Mouse (Mus musculus) lung, adult 2 months (tissue): ENCODE data around the gene Plekhh3.

Experiments used
- CTCF ChIP-seq: fragments of 200-500 bp; IDR thresholded peaks from 2 replicates; pipeline ENCODE4 v1.5.1; 2011; ENCODE audit warnings: mild to moderate bottlenecking, low read length, control low read depth; ENCODE audit not compliant: insufficient read depth
- POLR2A ChIP-seq: fragments of 200-500 bp; IDR thresholded peaks from 2 replicates; pipeline ENCODE4 v1.6.1; 2011; ENCODE audit warnings: low read depth, mild to moderate bottlenecking, control low read depth, low read length, borderline replicate concordance; ENCODE audit errors: extremely low read depth

- no peak for TF ChIP-seq CTCF
- no peak for TF ChIP-seq POLR2A
Measured at GRCm38 (mm10) chr11:101161551-101161950, 9.6 kb downstream of the Plekhh3 start.
